Mouse (Mus musculus) hematopoietic stem cell, adult 5-6 weeks (primary cell): ENCODE data around the gene Cnp. TPM values are rescaled to one million over a fixed set of nuclear protein-coding genes. Genes with fewer than 3 reads are reported as not detected.
A peak's percentile ranks its signal among the peaks of the same experiment; 100 is the strongest.
"Not testable (repeated sequence)": the region's sequence is repeated elsewhere in the genome, so short reads cannot be mapped to it uniquely, and the experiment has no call there.

ENCODE experiments used
- ATAC-seq, 2 experiments: fragments of 125-278 bp in 1 of 2; replicated peaks in 1 of 2; 2 replicates each; pipeline ENCODE4 v1.8.0; 2016 to 2017; ENCODE audit warnings: inconsistent platforms in 2 of 2, mild to moderate bottlenecking in 2 of 2, moderate number of reproducible peaks in 2 of 2, low read depth in 1 of 2, moderate TSS enrichment in 1 of 2; ENCODE audit not compliant: low FRiP score in 2 of 2, poor library complexity in 2 of 2, severe bottlenecking in 2 of 2, insufficient read depth in 1 of 2, low TSS enrichment in 1 of 2
- total RNA-seq: library from RNA; stranded (forward); fragments of 172-1452, 232-1000 nt; gene quantifications from 2 replicates; pipeline ENCODE4 v1.2.3, GENCODE M21; 2017

Gene Cnp
- total RNA-seq, 1 experiment from 2014 or later = 27.5 TPM

DNA sequence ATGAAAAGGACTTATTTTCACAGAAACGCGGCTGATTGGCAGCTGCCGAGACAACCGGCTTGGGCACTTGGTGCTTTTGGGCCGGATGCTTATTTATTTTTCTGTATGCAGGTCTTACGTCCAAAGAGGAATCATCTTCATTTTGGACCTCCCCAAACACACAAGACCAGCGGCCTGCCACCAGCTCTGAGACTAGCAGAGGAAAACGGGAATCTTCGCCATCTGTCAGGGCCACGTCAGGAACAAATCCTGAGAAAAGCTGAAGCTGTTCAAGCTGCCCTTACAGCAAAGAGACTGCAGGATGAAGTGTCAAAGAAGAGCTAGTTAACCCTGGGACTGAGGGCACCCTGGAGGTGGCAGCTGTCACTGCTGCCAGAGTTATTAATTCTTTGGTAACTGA lies 30.7 kb downstream of the Cnp start:
- no peak for ATAC-seq

DNA sequence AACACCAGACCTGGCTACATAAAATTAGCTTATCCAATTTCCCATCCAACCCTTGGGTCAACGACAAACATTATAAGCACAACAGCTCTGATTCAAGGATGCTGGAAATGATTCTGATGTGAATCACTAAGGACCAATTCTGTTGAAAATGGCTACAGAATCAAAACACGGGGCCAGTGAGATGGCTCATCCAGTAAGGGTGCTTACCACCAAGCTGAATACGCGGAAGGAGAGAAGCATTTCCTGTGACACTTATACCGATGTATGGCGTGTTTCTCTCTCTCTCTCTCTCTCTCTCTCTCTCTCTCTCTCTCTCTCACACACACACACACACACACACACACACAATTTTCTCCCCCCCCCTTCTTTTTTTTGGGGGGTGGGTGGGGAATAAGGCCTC lies 32.4 kb downstream of the Cnp start:
- no peak for ATAC-seq

DNA sequence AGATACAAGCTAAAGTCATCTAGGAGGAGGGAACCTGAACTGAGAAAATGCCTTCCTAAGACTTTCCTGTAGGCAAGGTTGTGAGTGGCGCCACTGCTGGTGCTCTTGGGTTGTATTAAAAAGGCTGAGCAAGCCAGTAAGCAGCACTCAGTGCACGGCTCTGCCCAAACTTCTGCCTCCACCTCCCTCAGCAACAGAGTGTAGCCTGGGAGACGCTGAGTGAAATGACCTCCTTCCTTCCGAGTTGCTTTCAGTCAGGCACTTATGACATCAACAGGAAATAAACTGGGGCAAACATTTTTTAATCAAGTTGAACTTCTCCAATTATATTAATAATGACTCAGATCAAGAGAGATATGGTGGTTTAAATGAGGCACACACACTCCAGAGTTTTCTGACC lies 34.1 kb downstream of the Cnp start:
- ATAC-seq = peak in 1 of 2 experiments; percentile 62; a peak in 1 of 4 replicates

DNA sequence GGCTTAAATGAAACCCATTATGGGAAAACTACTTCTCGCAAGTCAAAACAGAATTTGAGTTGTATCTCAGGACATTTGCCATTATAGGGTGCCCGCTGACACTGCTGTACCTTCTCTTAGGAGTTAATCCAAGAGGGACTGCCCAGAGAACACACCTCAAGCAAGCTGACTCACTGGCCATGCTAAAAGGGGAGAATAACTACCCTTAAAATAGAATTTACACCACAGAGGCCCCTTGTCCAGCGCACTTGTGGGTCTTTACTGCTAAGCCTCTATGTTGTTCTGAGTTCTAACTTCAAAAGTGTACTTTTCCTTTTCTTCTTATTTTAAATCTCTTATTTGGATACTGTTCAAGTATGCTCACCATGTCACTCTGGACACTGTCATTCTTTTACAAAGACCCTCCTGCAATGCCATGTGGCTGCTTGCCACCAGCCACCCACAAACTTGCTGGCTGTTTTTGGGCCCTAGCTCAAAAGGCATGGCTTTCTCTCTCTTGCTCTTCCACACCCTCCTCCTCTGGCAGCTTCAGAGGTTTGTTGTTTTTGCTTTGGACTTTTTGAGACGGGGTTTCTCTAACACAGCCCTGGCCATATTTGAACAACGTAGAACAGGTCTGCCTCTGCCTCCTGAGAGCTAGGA lies 34.8 kb downstream of the Cnp start:
- ATAC-seq = no peak

DNA sequence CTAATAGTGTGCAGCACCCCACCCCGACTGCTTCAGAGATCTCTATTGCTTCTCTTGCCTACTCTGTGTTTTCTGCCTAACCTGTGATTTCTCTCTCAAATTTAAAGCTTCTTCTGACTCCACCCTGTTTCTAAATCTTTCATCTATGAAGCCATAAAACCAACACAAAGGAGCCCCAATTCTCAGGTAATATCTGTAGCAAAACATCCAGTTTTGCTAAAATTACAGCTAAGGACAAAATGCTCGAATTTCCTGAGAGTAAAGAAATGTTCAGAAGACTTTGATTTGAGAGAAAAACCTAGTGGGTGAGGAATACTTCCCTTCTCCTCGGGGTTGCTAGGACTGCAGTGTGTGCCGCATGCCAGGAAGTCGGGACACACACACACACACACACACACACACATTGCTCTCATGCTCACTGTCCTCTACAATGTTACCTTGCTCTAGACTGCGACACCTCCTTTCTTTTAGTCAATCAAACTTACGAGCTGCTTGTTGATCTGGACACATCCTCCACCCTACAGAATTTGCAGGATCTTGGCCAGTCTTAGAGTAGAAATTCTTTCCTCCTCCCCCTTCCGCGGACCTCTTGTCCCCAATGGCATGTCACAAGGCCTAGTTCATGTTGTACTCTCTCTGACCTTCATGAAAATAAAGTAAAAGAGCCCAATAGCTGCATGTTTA lies 35.4 kb downstream of the Cnp start:
- no peak for ATAC-seq

GRCm38 (mm10) chr11:100611627-100612026 lies 36.9 kb downstream of the Cnp start:
- ATAC-seq = no peak

GRCm38 (mm10) chr11:100613241-100613640 lies 38.5 kb downstream of the Cnp start:
- no peak for ATAC-seq

DNA sequence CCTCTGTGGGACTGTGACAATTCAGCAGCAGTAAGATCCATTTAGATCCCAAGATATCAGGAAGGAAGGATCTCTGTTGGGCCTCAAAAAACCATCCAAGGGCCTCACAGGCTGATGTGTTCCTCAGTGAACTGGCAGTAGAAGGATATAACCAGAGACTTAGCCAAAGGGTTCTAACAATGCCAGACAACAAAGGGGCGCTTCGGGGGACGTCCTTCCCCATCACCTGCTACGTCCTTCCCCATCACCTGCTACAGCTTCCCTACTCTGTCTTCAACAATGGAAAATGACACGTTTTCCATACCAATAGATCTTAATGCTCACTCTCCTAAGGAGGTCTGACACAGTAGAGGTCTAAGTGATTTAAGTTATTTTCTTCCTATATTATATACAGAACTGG lies 41.6 kb downstream of the Cnp start:
- no peak for ATAC-seq

DNA sequence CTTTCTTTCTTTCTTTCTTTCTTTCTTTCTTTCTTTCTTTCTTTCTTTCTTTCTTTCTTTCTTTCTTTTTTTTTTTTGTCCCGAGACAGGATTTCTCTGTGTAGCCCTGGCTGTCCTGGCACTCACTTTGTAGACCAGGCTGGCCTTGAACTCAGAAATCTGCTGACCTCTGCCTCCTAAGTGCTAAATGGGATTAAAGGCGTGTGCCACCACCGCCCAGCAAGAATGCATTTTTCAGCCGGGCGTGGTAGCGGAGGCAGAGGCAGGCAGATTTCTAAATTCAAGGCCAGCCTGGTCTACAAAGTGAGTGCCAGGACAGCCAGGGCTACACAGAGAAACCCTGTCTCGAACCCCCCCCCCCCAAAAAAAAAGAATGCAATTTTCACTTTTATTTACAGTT lies 42.1 kb downstream of the Cnp start:
- not testable (repeated sequence) for ATAC-seq

- ATAC-seq = no peak
Observed at GRCm38 (mm10) chr11:100617480-100617879, 42.8 kb downstream of the Cnp start.

- peak; percentile 56 to 64 for ATAC-seq
Observed at GRCm38 (mm10) chr11:100618761-100619484, 44.2 kb downstream of the Cnp start, which contains the start of gene Nkiras2. Nkiras2 (plus strand) TSS chr11:100619244.

- peak; percentile 81 to 84 for ATAC-seq
Observed at GRCm38 (mm10) chr11:100619485-100619975, 44.8 kb downstream of the Cnp start.

DNA sequence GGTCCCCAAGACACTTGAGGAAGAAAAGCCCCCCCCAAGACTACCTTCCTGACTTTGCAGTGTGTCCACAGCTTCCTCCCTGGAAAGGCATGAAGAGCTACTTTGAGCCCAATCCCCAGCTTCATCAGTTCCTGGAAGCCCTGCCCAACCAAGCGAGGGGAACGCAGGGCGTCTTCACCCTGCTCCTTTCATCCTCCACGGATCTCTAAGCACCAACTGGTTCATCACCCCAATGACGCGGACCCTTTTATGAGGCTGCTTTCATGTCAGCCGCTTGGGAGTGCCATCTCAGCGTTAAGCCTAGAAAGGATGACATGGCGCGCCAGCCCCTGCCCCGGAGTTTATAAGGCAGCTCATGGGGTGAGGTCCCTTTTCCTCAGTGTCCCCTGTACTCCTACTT lies 45.3 kb downstream of the Cnp start, which contains the start of gene Dnajc7:
TSS of gene Dnajc7 (minus strand) at position 187 of the 400 bp plus-strand sequence.
- ATAC-seq = no peak

- ATAC-seq = peak; percentile 65 to 76
Observed at GRCm38 (mm10) chr11:100622714-100623113, 48.0 kb downstream of the Cnp start.

GRCm38 (mm10) chr11:100623867-100624266 lies 49.2 kb downstream of the Cnp start:
- ATAC-seq = no peak

DNA sequence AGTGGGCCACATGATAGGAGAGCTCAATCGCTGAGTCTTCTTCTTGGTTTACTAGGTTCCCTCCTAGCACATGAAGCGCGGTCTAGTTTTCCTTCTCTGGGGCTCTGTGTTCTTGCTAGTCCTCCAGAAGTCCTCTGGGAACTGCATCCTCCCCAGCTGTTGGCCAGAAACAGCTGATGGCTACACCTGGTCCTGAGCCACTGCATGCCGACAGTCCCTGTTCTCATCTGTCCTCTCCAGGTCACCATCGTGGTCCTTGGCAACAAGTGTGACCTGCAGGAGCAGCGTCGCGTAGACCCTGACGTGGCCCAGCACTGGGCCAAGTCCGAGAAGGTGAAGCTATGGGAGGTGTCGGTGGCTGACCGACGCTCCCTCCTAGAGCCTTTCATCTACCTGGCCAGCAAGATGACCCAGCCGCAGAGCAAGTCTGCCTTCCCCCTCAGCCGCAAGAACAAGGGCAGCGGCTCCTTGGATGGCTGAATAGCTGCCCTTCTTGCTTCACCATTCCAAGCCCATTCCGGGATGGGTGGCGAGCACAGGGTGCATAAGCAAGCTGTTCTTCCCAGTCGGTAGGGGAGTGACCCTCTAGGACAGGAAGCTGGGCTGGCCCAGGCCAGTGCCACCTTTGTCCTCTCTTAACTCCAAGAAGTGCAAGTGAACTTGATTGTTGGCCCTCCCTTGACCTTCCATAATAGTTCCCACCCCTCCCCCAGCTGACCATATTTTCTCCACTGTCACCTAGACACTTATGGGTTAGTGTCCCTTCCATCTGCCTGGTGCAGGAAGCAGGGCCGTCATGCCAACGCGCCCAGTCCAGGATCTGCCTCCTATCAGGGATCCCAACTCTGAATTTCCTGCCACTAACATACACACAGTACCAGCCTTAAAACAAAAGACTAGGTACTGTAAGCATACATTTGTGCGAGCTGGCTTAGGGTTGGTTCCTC lies 51.3 kb downstream of the Cnp start:
- ATAC-seq = no peak

DNA sequence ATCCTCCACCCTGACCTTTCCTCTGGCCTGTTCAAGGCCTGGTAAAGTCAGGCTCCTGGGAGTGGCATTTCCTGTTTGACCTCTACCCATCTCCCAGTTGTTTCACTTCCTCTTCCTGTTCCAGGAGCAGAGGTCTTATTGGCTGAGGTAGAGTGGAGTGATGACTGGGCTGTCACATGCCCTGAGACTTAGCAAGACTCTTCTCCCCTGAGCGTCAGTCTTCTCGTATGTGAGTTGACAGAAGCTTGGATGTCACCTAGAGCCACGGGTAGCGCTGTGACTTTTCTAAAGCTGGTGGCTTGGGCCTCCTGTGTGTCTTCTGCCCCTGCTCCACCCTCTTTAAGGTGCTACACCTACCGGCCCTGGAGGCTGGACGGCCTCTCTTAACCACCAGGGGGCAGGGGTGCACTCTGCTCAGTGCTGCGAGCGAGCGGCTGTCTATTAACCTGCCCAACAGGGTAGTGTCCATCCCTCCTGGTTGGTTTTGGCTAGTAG lies 52.0 kb downstream of the Cnp start:
- ATAC-seq = peak; percentile 68; a peak in 3 of 4 replicates
